Mouse (Mus musculus): ENCODE data around the gene Nup210. TPM values are rescaled to one million over a fixed set of nuclear protein-coding genes. Genes with fewer than 3 reads are reported as not detected.

Nup210 gene
- polyA plus RNA-seq, 1 experiment from 2014 or later: 27.5 TPM

GRCm38 (mm10) chr6:90984101-90984500, 132.5 kb downstream of the Nup210 start:
- Histone ChIP-seq H3K9me3 (no peaks in the 10 kb centered on the region), H3K4me1 (peaks cover 43% of the 10 kb centered on the region), H3K4me2 (no peak overlapping the region), H3K27ac (no peak overlapping the region), H3K9ac (no peak overlapping the region), H3K27me3 (peaks cover 11% of the 10 kb centered on the region; the same call in 1 of the 2 replicates), H3K36me3 (no peaks in the 10 kb centered on the region), H3K4me3 (no peak overlapping the region)
- WGBS: 24% methylated on average over 3 of the region's 3 CpGs
- no peak for ATAC-seq (ENCODE audit: borderline replicate concordance, extremely low read depth, low FRiP score, low TSS enrichment)

- no peak overlapping the region for H3K4me3 ChIP-seq
- no peaks in the 10 kb centered on the region for H3K27me3 ChIP-seq
- no peak overlapping the region for H3K9ac ChIP-seq
- no peak overlapping the region for H3K27ac ChIP-seq
- H3K36me3 ChIP-seq: no peaks in the 10 kb centered on the region
- peaks cover 2% of the 10 kb centered on the region; the same call in 1 of the 2 replicates for H3K4me1 ChIP-seq
- H3K4me2 ChIP-seq: no peak overlapping the region
- ATAC-seq (ENCODE audit: borderline replicate concordance, extremely low read depth, low FRiP score, low TSS enrichment): no peak
- WGBS: 73% methylated on average over 2 of the region's 2 CpGs
- no peaks in the 10 kb centered on the region for H3K9me3 ChIP-seq
Measured at GRCm38 (mm10) chr6:90974279-90974678, 142.3 kb downstream of the Nup210 start.

- H3K36me3 ChIP-seq: no peaks in the 10 kb centered on the region
- no peak overlapping the region for H3K4me3 ChIP-seq
- H3K9ac ChIP-seq: no peak overlapping the region
- ATAC-seq (ENCODE audit: borderline replicate concordance, extremely low read depth, low FRiP score, low TSS enrichment): no peak
- H3K4me1 ChIP-seq: peaks cover 4% of the 10 kb centered on the region; the same call in 1 of the 2 replicates
- 44% methylated on average over 2 of the region's 2 CpGs for WGBS
- no peak overlapping the region for H3K27ac ChIP-seq
- H3K4me2 ChIP-seq: no peak overlapping the region
- H3K9me3 ChIP-seq: no peaks in the 10 kb centered on the region
- no peaks in the 10 kb centered on the region for H3K27me3 ChIP-seq
Measured at GRCm38 (mm10) chr6:90969341-90969871, 147.2 kb downstream of the Nup210 start.

Other genes starting within 250 kb of the Nup210 start
- 11.3 and 12.3 TPM in 2 replicates for gene Iqsec1, start 128.1 kb downstream of the Nup210 start, polyA plus RNA-seq (2015; fragmentation: Nextera tagmentation; extraction: Ambion mirVana)
- 7.5 and 8.2 TPM in 2 replicates for gene Hdac11, start 39.8 kb upstream of the Nup210 start, polyA plus RNA-seq (2015; fragmentation: Nextera tagmentation; extraction: Ambion mirVana)
- 53.0 and 65.0 TPM in 2 replicates for gene Fbln2, start 95.6 kb upstream of the Nup210 start, polyA plus RNA-seq (2015; fragmentation: Nextera tagmentation; extraction: Ambion mirVana)

Measured in lung, embryonic 15.5 days (tissue).